Mouse (Mus musculus) embryonic facial prominence, embryonic 12.5 days (tissue): ENCODE measurements around the gene Dmd. TPM values are rescaled to one million over a fixed set of nuclear protein-coding genes. Genes with fewer than 3 reads are reported as not detected.

ENCODE experiments used
- ATAC-seq: fragments of 200-750 bp; cut with Nextera tagmentation; 2 replicates; pipeline ENCODE4 v1.8.0; 2017; ENCODE audit not compliant: insufficient number of reproducible peaks, insufficient read depth, low FRiP score, low TSS enrichment
- H3K27ac ChIP-seq: fragments of 300-500 bp; sonication (generic); 2 replicates; pipeline ENCODE4 v1.5.1; 2016; ENCODE audit warnings: mild to moderate bottlenecking
- H3K27me3 ChIP-seq: fragments of 300-500 bp; sonication (generic); 2 replicates; pipeline ENCODE4 v1.6.1; 2016; ENCODE audit warnings: mild to moderate bottlenecking, moderate library complexity
- H3K36me3 ChIP-seq: fragments of 300-500 bp; sonication (generic); 2 replicates; pipeline ENCODE4 v1.6.1; 2016; ENCODE audit warnings: mild to moderate bottlenecking
- H3K4me1 ChIP-seq: fragments of 300-500 bp; sonication (generic); 2 replicates; pipeline ENCODE4 v1.6.1; 2016
- H3K4me2 ChIP-seq: fragments of 300-500 bp; sonication (generic); replicated peaks from 2 replicates; pipeline ENCODE4 v1.6.1; 2016; ENCODE audit warnings: mild to moderate bottlenecking, moderate library complexity
- H3K4me3 ChIP-seq: fragments of 300-500 bp; sonication (generic); 2 replicates; pipeline ENCODE4 v1.5.1; 2016; ENCODE audit warnings: mild to moderate bottlenecking
- H3K9ac ChIP-seq: fragments of 300-500 bp; sonication (generic); 2 replicates; pipeline ENCODE4 v1.6.1; 2016; ENCODE audit warnings: mild to moderate bottlenecking, moderate library complexity
- H3K9me3 ChIP-seq: fragments of 300-500 bp; sonication (generic); 2 replicates; pipeline ENCODE4 v1.6.1; 2016; ENCODE audit warnings: mild to moderate bottlenecking, moderate library complexity
- WGBS: fragments of 180-500 bp; shearing (Covaris S2); methylation state at CpG from one replicate; pipeline ENCODE4 v1.1.7; 2016; 5-methylcytosine and 5-hydroxymethylcytosine counted together
- polyA plus RNA-seq: library from polyadenylated mRNA; unstranded; fragments of >200 nt; fragmentation: Nextera tagmentation; extraction: Ambion mirVana; gene quantifications from 2 replicates; pipeline ENCODE4 v1.2.1, GENCODE M21; 2016

The Dmd gene
- polyA plus RNA-seq, 1 experiment from 2014 or later: 14.6 TPM

- no peak for ATAC-seq
- Histone ChIP-seq H3K9me3 (no peaks in the 10 kb centered on the region), H3K9ac (no peak overlapping the region), H3K27ac (no peak overlapping the region), H3K4me1 (no peaks in the 10 kb centered on the region), H3K36me3 (no peaks in the 10 kb centered on the region), H3K4me3 (no peak overlapping the region), H3K27me3 (no peaks in the 10 kb centered on the region), H3K4me2 (no peak overlapping the region)
- 63% methylated on average over 4 of the region's 4 CpGs for WGBS
Measured at GRCm38 (mm10) chrX:85073602-85074001, 2124.9 kb downstream of the Dmd start.

- Histone ChIP-seq H3K4me3 (no peak overlapping the region), H3K9ac (no peak overlapping the region), H3K36me3 (no peaks in the 10 kb centered on the region), H3K9me3 (no peaks in the 10 kb centered on the region), H3K27me3 (no peaks in the 10 kb centered on the region), H3K4me1 (no peaks in the 10 kb centered on the region), H3K27ac (no peak overlapping the region), H3K4me2 (no peak overlapping the region)
- ATAC-seq: no peak
- WGBS: 82% methylated on average over 1 of the region's 1 CpGs
Measured at GRCm38 (mm10) chrX:85076845-85077244, 2128.2 kb downstream of the Dmd start.

DNA sequence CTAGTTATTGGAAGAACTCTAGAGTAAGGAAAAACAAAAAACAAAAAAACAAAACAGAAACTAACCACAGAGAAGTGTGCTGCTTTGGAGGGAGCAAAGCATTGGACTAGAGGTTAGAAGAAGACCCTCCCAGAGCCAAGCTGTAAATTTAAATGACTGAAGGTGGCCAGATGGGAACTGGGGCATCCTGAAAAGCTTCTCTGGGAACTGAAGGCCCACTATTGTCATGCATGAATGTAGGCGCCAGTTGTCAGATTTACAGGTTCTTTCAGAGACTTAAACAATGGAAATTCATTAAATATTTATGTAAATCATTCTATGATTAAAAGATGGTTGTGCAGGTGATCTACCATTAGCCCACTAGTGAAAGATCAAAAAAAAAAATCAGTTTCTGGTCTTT, 2128.9 kb downstream of the Dmd start:
- 56% methylated on average over 1 of the region's 1 CpGs for WGBS
- no peaks in the 10 kb centered on the region for H3K4me1 ChIP-seq
- ATAC-seq: no peak

GRCm38 (mm10) chrX:85079174-85079573, 2130.5 kb downstream of the Dmd start:
- 64% methylated on average over 2 of the region's 2 CpGs for WGBS
- Histone ChIP-seq H3K27ac (no peak overlapping the region), H3K9me3 (no peaks in the 10 kb centered on the region), H3K4me1 (no peaks in the 10 kb centered on the region), H3K4me3 (no peak overlapping the region), H3K9ac (no peak overlapping the region), H3K27me3 (0 out of 2 replicates have a peak, but pooled peaks cover 3% of the 10 kb centered on the region), H3K4me2 (no peak overlapping the region), H3K36me3 (no peaks in the 10 kb centered on the region)
- ATAC-seq: no peak

More for the DNA sequence above, 2128.9 kb downstream of the Dmd start:
- no peak overlapping the region for H3K4me2 ChIP-seq
- no peaks in the 10 kb centered on the region for H3K36me3 ChIP-seq
- H3K27ac ChIP-seq: no peak overlapping the region
- H3K27me3 ChIP-seq: 0 out of 2 replicates have a peak, but pooled peaks cover 2% of the 10 kb centered on the region
- no peak overlapping the region for H3K9ac ChIP-seq
- no peak overlapping the region for H3K4me3 ChIP-seq
- H3K9me3 ChIP-seq: no peaks in the 10 kb centered on the region

DNA sequence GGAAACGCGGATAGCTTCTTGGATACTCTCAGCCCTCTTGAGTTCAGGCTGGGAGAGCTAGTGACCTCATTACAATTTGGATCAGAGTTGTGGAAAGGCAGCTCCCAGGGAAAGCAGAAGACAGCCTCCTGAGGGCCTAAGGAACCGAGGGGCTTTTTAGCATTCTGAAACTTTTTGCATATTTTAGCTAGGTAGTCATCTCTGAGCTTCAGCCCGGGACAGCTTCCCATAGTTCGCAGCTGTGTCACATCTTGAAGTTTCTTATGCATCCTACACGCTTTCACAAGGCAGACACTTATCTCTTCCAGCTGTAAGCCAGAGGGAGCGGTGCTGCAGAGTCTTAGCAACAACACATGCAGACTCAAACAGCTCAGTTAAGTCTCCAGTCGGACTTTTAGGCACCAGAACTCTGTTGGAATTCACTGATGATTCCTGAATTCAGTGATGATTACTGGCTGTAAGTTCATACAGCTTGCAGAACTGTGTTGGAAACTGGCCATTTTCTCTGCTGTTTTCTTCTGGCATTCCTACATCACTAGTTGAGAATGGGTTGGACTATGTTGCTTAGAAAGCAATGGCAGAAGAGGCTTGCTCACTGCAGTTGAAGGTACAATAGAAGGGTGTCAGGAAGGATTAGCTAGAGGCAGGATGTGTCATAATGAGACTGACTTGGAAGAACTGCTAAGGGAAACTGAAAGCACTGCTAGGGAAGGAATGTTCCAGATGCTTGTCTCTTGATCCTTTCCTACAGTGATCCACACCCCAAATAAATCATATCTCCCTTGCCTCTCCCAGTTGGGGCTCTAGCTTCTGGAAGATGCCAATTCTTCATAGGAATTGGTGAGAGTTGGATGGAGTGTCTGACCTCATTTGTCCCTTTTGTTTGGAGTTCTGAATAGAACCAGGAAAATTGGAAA, 2135.8 kb downstream of the Dmd start:
- 53% methylated on average over 8 of the region's 8 CpGs for WGBS
- Histone ChIP-seq H3K27ac (no peak overlapping the region), H3K4me1 (no peaks in the 10 kb centered on the region), H3K4me2 (no peak overlapping the region), H3K4me3 (no peak overlapping the region), H3K9ac (no peak overlapping the region), H3K36me3 (no peaks in the 10 kb centered on the region), H3K27me3 (0 out of 2 replicates have a peak, but pooled peaks cover 3% of the 10 kb centered on the region), H3K9me3 (no peaks in the 10 kb centered on the region)
- no peak for ATAC-seq

- WGBS: 53% methylated on average over 7 of the region's 7 CpGs
- Histone ChIP-seq H3K9ac (no peak overlapping the region), H3K9me3 (no peaks in the 10 kb centered on the region), H3K27ac (no peak overlapping the region), H3K27me3 (no peaks in the 10 kb centered on the region), H3K4me1 (no peaks in the 10 kb centered on the region), H3K4me2 (no peak overlapping the region), H3K4me3 (no peak overlapping the region), H3K36me3 (no peaks in the 10 kb centered on the region)
- ATAC-seq: no peak
Measured at GRCm38 (mm10) chrX:85089506-85089905, 2140.8 kb downstream of the Dmd start.

DNA sequence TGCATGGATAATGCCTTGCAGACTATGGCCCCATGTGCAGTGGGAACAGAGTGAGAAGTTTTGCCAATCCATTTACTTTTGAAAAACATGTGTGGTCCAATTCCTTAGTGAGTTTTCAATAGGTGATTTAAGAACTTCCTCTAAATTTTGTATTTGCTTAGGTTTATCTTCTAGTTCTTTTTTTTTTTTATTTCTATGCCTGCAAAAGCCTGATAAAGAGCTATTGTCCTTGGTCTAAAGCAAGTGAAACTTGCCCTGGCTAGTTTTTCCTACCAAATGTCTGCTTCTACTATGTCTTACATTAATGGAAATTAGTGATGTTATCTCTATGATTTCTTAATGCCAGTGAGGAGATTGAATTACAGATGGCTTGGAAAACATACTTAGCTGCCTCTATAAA, 2144.7 kb downstream of the Dmd start:
- Histone ChIP-seq H3K27me3 (no peaks in the 10 kb centered on the region), H3K4me2 (no peak overlapping the region), H3K4me3 (no peak overlapping the region), H3K27ac (no peak overlapping the region), H3K36me3 (no peaks in the 10 kb centered on the region), H3K9me3 (no peaks in the 10 kb centered on the region), H3K9ac (no peak overlapping the region), H3K4me1 (no peaks in the 10 kb centered on the region)
- no peak for ATAC-seq

DNA sequence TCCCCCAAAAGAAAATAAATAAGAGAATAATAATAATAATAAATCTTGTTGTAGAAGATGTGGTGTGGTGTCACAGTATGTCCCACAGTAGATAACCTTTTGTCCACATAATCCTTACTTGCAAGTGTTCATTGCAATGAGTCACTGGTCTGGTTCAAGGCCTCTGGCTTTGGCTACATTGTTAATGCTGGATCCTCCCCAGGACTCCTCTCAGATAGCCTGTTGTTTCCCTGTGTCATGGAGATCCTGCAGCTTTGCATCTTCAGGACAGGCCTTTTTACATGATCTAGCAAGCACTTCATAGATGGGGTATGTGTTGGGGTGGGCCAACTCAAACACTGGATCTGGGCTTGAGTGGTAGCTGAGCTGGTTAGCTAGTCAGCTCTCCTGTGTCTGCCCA, 2150.0 kb downstream of the Dmd start:
- no peaks in the 10 kb centered on the region for H3K36me3 ChIP-seq
- no peaks in the 10 kb centered on the region for H3K9me3 ChIP-seq
- ATAC-seq: no peak
- H3K4me2 ChIP-seq: no peak overlapping the region
- no peaks in the 10 kb centered on the region for H3K4me1 ChIP-seq
- H3K27ac ChIP-seq: no peak overlapping the region
- H3K9ac ChIP-seq: no peak overlapping the region
- no peaks in the 10 kb centered on the region for H3K27me3 ChIP-seq
- H3K4me3 ChIP-seq: no peak overlapping the region

DNA sequence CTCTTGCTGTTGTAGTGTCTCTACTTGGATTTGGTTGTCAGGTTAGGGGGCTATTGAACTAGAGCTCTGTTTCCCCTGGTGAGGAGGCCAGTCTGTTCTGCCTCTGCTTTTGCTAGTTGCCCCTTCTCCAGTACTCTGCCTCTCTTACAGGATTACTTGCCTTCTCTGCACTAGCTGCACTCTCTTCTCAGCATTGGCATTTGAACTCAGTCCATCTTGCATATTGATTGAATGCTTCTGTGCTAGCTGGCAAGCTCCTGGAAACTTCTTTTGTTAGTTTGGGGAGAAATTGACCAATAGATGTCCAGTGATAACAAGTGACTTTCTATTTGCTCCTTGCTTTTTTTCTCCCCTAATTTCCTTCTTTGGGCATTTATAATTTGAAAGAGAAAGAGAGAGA, 2163.7 kb downstream of the Dmd start:
- Histone ChIP-seq H3K9ac (no peak overlapping the region), H3K27me3 (no peaks in the 10 kb centered on the region), H3K4me1 (no peaks in the 10 kb centered on the region), H3K4me3 (no peak overlapping the region), H3K36me3 (no peaks in the 10 kb centered on the region), H3K9me3 (no peaks in the 10 kb centered on the region), H3K4me2 (no peak overlapping the region), H3K27ac (no peak overlapping the region)
- no peak for ATAC-seq

- no peaks in the 10 kb centered on the region for H3K27me3 ChIP-seq
- no peak overlapping the region for H3K9ac ChIP-seq
- no peak overlapping the region for H3K4me3 ChIP-seq
- ATAC-seq: no peak
- no peaks in the 10 kb centered on the region for H3K4me1 ChIP-seq
- H3K9me3 ChIP-seq: no peaks in the 10 kb centered on the region
- WGBS: 76% methylated on average over 3 of the region's 3 CpGs
- no peak overlapping the region for H3K27ac ChIP-seq
- no peaks in the 10 kb centered on the region for H3K36me3 ChIP-seq
- no peak overlapping the region for H3K4me2 ChIP-seq
Measured at GRCm38 (mm10) chrX:85132706-85133105, 2184.0 kb downstream of the Dmd start.

DNA sequence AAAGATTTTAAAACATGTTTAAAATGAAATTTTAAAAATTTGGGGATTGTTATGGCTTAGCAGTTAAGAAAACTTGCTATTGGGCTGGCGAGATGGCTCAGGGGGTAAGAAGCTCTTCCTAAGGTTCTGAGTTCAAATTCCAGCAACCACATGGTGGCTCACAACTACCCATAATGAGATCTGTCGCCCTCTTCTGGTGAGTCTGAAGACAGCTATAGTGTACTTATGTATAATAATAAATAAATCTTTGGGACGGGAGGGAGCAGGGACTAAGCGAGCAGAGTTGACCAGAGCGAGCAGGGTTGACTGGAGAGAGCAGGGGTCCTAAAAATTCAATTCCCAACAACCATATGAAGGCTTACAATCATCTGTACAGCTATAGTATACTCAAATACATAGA, 2188.6 kb downstream of the Dmd start:
- no peaks in the 10 kb centered on the region for H3K27me3 ChIP-seq
- H3K9me3 ChIP-seq: no peaks in the 10 kb centered on the region
- 83% methylated on average over 5 of the region's 5 CpGs for WGBS
- no peak for ATAC-seq
- no peak overlapping the region for H3K9ac ChIP-seq
- H3K4me3 ChIP-seq: no peak overlapping the region
- no peak overlapping the region for H3K4me2 ChIP-seq
- no peaks in the 10 kb centered on the region for H3K36me3 ChIP-seq
- no peaks in the 10 kb centered on the region for H3K4me1 ChIP-seq
- no peak overlapping the region for H3K27ac ChIP-seq

DNA sequence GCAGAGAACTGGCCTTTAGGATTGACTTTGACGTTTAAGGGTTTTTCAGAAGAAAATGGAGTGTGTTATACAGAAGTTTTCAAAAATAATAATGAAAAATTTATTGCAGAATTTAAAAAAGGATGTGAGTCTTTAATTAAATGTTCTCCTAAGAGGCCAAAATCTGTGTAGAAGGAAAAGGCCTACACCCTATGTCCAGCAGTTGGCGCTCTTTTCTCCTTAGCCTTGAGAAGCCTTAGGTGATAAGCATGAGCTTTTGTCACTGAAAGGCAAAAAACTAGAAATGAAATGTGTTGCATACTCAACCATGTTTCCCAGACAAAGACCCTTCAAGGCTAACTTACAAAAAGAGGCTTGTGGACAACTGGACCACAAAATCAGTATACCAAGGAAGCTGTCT, 2222.6 kb downstream of the Dmd start:
- H3K4me2 ChIP-seq: no peak overlapping the region
- H3K9me3 ChIP-seq: no peaks in the 10 kb centered on the region
- WGBS: 66% methylated on average over 2 of the region's 2 CpGs
- H3K4me3 ChIP-seq: no peak overlapping the region
- H3K9ac ChIP-seq: no peak overlapping the region
- ATAC-seq: no peak
- H3K27ac ChIP-seq: no peak overlapping the region
- H3K36me3 ChIP-seq: no peaks in the 10 kb centered on the region
- no peaks in the 10 kb centered on the region for H3K4me1 ChIP-seq
- H3K27me3 ChIP-seq: no peaks in the 10 kb centered on the region
